Mouse (Mus musculus) forebrain, embryonic 16.5 days (tissue): Measurements from ENCODE around the gene Vmn2r109. TPM values are rescaled to one million over a fixed set of nuclear protein-coding genes. Genes with fewer than 3 reads are reported as not detected.
"Not testable (repeated sequence)": the region's sequence is repeated elsewhere in the genome, so short reads cannot be mapped to it uniquely, and the experiment has no call there.

ENCODE experiments used
- ATAC-seq: fragments of 200-750 bp; cut with Nextera tagmentation; 2 replicates; pipeline ENCODE4 v1.8.0; 2017; ENCODE audit warnings: mild to moderate bottlenecking, moderate library complexity
- H3K27ac ChIP-seq: fragments of 300-500 bp; sonication (generic); 2 replicates; pipeline ENCODE4 v1.5.1; 2014; ENCODE audit warnings: low read length, control low read depth
- H3K27me3 ChIP-seq: fragments of 300-500 bp; sonication (generic); replicated peaks from 2 replicates; pipeline ENCODE4 v1.6.1; 2014; ENCODE audit warnings: low read length; ENCODE audit not compliant: control insufficient read depth, insufficient read depth
- H3K36me3 ChIP-seq: fragments of 300-500 bp; sonication (generic); 2 replicates; pipeline ENCODE4 v1.6.1; 2014; ENCODE audit not compliant: control insufficient read depth, insufficient read depth
- H3K4me1 ChIP-seq: fragments of 300-500 bp; sonication (generic); replicated peaks from 2 replicates; pipeline ENCODE4 v1.6.1; 2014; ENCODE audit warnings: low read length; ENCODE audit not compliant: control insufficient read depth, insufficient read depth
- H3K4me2 ChIP-seq: fragments of 300-500 bp; sonication (generic); 2 replicates; pipeline ENCODE4 v1.6.1; 2014; ENCODE audit warnings: mild to moderate bottlenecking, low read length, control low read depth
- H3K4me3 ChIP-seq: fragments of 300-500 bp; sonication (generic); replicated peaks from 2 replicates; pipeline ENCODE4 v1.5.1; 2014; ENCODE audit warnings: mild to moderate bottlenecking, low read length, control low read depth
- H3K9ac ChIP-seq: fragments of 300-500 bp; sonication (generic); replicated peaks from 2 replicates; pipeline ENCODE4 v1.6.1; 2014; ENCODE audit warnings: low read depth, low read length, control low read depth
- H3K9me3 ChIP-seq: fragments of 300-500 bp; sonication (generic); 2 replicates; pipeline ENCODE4 v1.6.1; 2016; ENCODE audit warnings: low read length; ENCODE audit not compliant: control insufficient read depth
- WGBS: fragments of 180-500 bp; shearing (Covaris S2); extraction: QIAGEN DNeasy Blood & Tissue Kit; methylation state at CpG from one replicate; pipeline ENCODE4 v1.1.7; 2014; 5-methylcytosine and 5-hydroxymethylcytosine counted together
- polyA plus RNA-seq: library from polyadenylated mRNA; unstranded; fragments of >200 nt; fragmentation: Nextera tagmentation; extraction: Ambion mirVana; gene quantifications from 2 replicates; pipeline ENCODE4 v1.2.1, GENCODE M21; 2015

Gene Vmn2r109
- polyA plus RNA-seq: not detected in 2 replicates

DNA sequence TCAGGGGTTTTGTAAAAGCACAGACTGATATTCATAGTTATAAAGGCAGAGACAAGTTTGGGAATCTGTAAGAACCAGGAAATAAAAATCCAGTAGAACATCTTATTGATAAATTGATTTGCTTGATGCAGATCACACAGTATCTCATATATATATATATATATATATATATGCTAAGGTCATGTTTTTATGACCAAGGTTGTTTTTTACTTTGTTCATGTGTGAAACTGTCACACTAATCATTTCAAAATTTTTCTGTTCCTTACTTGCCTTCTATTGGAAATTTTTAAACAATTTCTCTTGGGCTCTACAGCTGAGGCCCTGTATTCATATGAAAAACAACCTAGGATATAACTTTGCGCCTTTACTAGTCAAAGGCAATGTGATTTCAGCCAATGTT is at the start of gene Vmn2r109:
TSS of gene Vmn2r109 (minus strand) at position 101 of the 400 bp plus-strand sequence.
- Histone ChIP-seq H3K4me2 (no peak within 1 kb of the TSS), H3K4me3 (no peak within 1 kb of the TSS), H3K9ac (no peak within 1 kb of the TSS), H3K27me3 (no peaks in the 10 kb centered on the region), H3K4me1 (no peaks in the 10 kb centered on the region), H3K9me3 (0 out of 2 replicates have a peak, but pooled peaks cover 2% of the 10 kb centered on the region), H3K36me3 (no peaks in the 10 kb centered on the region), H3K27ac (no peak within 1 kb of the TSS)
- 94% methylated on average over 1 of the region's 1 CpGs for WGBS
- ATAC-seq: no peak

DNA sequence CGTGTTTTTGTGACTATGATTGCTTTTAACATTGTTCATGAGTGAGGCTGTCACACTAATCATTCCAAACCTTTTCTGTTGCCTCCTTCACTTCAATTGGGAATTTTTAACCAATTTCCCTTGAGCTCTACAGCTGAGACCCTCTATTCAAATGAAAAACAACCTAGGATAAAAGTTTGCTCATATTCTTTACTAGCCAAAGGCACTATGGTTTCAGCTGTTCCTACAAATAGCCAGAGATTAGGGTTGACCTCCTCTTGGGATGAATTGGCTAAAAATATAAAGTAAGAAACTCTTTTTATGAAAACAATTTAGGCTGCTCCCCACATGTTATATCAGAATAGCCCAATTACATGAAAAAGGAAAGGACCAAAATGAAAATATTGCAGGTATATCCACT is 31.8 kb upstream of the Vmn2r109 start, which contains the start of gene Vmn2r110:
TSS of gene Vmn2r110 (minus strand) at position 101 of the 400 bp plus-strand sequence.
- Histone ChIP-seq H3K4me1 (no peaks in the 10 kb centered on the region), H3K27ac (no peak within 1 kb of the TSS), H3K36me3 (no peaks in the 10 kb centered on the region), H3K9ac (no peak within 1 kb of the TSS), H3K4me3 (no peak within 1 kb of the TSS), H3K27me3 (no peaks in the 10 kb centered on the region), H3K4me2 (no peak within 1 kb of the TSS), H3K9me3 (no peaks in the 10 kb centered on the region)
- 21% methylated on average over 1 of the region's 1 CpGs for WGBS
- ATAC-seq: no peak

DNA sequence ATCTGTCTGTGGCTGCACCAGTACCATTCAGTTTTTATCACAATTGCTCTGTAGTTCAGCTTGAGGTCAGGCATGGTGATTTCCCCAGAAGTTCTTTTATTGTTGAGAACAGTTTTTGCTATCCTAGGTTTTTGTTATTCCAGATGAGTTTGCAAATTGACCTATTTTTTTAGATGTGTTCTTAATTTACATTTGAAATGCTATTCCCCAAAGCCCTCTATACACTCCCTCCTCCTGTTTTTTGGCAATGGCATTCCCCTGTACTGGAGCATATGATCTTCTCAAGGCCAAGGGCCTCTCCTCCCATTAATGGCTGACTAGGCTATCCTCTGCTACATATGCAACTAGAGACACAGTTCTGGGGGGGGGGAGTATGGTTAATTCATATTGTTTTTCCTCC is 56.3 kb downstream of the Vmn2r109 start:
- H3K9me3 ChIP-seq, H3K36me3 ChIP-seq, H3K27me3 ChIP-seq, H3K27ac ChIP-seq, H3K4me3 ChIP-seq, ATAC-seq, H3K9ac ChIP-seq, H3K4me1 ChIP-seq, H3K4me2 ChIP-seq: not testable (repeated sequence)

DNA sequence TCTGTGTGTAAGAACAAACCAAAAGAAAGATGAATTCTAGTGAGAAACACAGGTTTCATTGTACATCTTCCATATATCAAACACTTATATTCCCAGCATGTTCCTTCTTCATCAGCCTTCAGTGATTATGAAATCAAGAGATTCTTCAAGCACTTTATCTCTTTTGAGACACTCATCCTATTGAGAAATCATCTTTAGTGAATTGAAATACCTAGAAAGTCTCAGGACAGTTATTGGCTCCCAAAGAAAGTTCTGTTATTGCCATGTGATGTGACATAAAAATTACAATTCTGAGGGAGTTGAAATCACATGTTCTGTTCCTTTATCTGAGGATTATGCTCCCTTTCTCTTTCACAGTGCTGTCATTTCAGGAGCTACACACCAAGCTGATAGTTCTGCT is 66.7 kb downstream of the Vmn2r109 start, which contains the start of gene Vmn1r225:
TSS of gene Vmn1r225 (plus strand) at position 301 of the 400 bp plus-strand sequence.
- Histone ChIP-seq H3K4me2 (no peak within 1 kb of the TSS), H3K27ac (no peak within 1 kb of the TSS), H3K9me3 (peaks cover 3% of the 10 kb centered on the region; the same call in 1 of the 2 replicates), H3K36me3 (no peaks in the 10 kb centered on the region), H3K27me3 (no peaks in the 10 kb centered on the region), H3K4me1 (no peaks in the 10 kb centered on the region), H3K4me3 (no peak within 1 kb of the TSS), H3K9ac (no peak within 1 kb of the TSS)
- ATAC-seq: no peak

Other genes starting within 250 kb of the Vmn2r109 start
- not detected in 2 replicates for gene Vmn2r107, start 219.5 kb downstream of the Vmn2r109 start, polyA plus RNA-seq
- not detected in 2 replicates for gene Vmn1r224, start 150.6 kb downstream of the Vmn2r109 start, polyA plus RNA-seq
- gene Vmn2r108, start 83.4 kb downstream of the Vmn2r109 start, polyA plus RNA-seq: not detected in 2 replicates
- gene Vmn1r225, start 66.6 kb downstream of the Vmn2r109 start, polyA plus RNA-seq: not detected in 2 replicates
- 0.04 TPM in 2 replicates for gene Vmn2r110, start 31.7 kb upstream of the Vmn2r109 start, polyA plus RNA-seq
- gene Fpr-rs3, start 60.1 kb upstream of the Vmn2r109 start, polyA plus RNA-seq: not detected in 2 replicates
- not detected in 2 replicates for gene Vmn1r226, start 118.1 kb upstream of the Vmn2r109 start, polyA plus RNA-seq
- not detected in 2 replicates for gene Vmn1r227, start 165.1 kb upstream of the Vmn2r109 start, polyA plus RNA-seq
- not detected in 2 replicates for gene Vmn1r228, start 221.4 kb upstream of the Vmn2r109 start, polyA plus RNA-seq
- gene Vmn1r229, start 246.8 kb upstream of the Vmn2r109 start, polyA plus RNA-seq: 0.03 TPM in 1 of 2 replicates, not detected in the other